Mouse (Mus musculus) induced T-regulatory cell, adult 2 months (primary cell): ENCODE measurements around the gene Fbxo21.

Source experiments
- DNase-seq: peaks from one replicate; pipeline ENCODE4 v3.0.0-alpha.2; 2012; ENCODE audit warnings: low read depth

Fbxo21 gene

DNA sequence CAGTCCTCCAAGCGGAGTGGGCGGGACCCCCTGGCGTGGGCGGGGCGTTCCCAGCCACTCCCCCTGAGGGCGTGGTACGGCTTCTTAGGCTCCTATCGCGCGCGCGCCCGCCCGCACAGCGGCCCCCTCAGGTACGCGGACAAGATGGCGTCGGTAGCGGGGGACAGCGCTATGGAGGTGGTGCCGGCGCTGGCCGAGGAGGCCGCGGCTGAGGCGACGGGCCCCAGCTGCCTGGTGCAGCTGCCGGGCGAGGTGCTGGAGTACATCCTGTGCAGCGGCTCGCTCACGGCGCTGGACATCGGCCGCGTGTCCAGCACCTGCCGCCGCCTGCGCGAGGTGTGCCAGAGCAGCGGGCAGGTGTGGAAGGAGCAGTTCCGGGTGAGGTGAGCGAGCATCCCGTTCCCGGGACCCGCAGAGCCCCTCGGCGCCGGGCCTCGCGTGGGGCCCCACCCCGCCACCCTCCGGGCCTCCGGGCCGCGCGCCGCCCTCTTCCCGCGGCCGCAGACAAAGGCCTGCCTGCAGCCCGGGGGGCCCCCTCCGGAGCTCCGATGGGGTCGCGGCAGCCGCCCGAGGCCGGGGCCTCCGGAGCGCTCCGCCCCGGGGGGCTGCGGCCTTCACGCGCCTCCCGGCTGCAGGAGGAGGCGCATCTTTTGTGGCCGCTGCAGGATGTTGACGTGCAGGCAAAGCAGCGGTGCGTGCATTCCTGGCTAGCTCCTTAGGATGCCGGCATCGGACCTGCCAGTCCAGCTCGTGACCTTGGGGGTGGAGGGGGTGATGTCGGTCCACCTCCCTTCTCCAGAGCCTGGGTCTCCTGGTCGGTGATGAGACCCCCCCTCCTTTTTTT is at the start of gene Fbxo21:
Gene Fbxo21 (plus strand): TSS at position 74 of the 844 bp plus-strand sequence.
- peak; percentile 91 for DNase-seq

DNA sequence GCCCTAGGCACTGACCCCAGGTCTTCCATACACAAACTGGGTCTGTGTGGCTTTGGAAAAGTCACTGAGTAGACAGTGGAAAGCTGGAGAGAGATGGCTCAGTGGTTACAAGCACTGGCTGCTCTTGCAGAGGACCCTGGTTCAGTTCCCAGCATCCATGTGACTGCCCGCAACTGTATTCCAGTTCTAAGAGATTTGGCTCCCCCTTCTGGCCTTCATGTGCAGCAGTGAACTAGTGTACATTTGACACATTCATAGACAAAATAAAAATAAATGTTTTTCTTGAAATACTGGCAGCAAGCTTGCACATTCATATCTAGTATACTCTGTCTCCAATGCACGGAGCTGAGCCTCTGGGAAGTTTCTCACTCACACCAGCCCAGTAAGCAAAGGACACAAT is 48.0 kb upstream of the Fbxo21 start:
- DNase-seq = no peak

DNA sequence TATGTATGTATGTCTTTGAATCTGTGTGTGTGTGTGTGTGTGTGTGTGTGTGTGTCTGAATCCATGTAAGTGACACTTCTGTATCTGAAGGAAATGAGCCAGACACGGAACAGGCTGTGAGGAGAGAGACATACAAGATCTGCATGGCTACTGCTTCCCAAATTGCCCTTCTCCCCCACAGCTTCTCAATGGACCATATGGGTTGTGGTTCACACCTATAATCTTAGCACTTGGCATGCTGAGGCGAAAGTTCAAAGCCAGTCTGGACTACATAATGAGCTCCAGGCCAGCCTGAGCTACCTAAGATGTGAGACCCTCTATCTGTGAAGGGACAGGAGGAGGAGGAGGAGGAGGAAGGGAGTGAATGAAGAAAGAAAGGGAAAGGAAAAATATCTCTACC is 44.3 kb upstream of the Fbxo21 start:
- no peak for DNase-seq

DNA sequence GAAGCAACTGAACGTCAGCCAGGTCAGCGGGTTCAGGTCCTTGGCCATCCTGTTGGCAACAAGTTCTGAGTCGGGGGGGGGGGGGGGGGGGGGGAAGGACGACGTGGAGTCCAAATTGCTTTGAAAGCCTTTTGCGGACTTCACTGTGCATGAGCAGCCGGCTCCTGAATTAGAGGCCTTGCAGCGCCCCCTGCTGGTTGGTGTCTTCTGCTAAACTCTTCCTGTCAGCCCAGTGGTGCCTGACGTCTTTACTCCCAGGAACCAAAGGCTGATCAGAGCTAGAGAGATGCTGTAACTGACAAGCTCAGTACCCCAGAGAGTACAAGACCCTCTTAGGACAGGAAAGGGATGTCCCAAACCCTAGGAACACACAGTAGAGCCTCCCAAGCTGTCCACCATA is 43.7 kb upstream of the Fbxo21 start:
- peak; percentile 90 for DNase-seq

DNA sequence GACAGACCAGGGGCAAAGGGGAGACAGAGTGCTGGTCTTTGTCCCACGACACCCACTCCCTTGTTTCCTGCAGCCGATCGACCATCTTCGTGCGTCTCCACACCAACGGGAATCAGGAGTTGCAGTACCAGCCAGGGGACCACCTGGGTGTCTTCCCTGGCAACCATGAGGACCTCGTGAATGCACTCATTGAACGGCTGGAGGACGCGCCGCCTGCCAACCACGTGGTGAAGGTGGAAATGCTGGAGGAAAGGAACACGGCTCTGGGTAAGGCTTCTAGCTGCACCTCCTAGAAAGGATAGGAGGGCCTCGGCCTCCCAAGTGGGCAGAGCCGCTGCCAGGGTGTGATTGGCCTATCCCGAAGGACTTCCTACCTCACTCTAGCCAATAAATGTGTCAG is 40.2 kb upstream of the Fbxo21 start:
- no peak for DNase-seq

DNA sequence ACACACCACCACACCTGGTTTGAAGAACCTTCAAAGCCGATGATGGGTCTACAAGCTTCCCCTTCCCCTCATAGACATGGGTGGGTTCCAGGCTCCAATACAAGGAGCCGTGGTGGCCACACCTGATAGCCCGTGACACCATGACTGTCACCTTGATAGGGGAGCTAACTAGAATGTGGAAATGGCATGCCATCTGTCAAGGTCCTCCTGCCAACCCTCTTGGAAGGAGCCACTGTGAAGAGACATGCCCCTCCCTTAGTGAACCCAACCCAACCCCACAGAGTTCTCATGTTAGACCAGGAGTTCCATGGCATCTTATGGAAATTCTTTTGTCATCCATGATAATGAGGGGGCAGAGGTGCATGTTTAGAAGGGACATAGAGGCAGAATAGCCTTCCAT is 39.3 kb upstream of the Fbxo21 start:
- DNase-seq = no peak

DNA sequence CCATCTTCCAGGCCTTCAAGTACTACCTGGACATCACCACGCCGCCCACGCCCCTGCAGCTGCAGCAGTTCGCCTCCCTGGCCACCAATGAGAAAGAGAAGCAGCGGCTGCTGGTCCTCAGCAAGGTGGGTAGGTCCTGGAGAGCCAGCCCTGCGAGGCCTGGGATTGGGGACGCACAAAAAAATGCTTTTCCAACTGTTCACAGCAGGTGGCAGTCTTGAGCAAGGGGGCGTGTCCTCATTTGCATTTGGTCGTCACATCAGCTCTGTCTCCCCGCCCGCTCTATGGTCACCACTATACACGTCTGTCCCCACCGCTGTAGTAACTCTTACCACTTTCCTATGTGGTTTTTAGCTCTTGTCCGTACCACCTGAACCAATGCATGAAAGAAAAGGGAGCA is 38.3 kb upstream of the Fbxo21 start:
- peak; percentile 94 for DNase-seq

DNA sequence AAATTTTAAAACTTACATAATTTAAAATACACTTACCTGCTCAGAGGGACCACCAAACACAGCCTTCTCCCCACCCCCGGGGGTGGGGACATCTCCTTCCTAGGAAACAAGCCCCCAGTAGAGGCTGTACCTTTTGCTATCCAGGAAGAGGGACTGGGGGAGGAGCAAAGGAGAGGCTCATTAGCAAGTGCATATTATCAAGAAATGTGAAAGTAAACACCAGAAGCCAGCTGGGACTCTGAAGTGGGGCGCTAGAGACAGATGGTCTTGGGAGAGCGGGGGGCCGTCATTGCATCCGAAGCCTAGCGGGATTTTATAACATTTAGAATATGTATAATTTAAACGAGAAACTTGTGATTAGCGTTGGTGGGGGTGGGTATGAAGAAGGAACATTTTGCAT is 37.1 kb upstream of the Fbxo21 start:
- no peak for DNase-seq

DNA sequence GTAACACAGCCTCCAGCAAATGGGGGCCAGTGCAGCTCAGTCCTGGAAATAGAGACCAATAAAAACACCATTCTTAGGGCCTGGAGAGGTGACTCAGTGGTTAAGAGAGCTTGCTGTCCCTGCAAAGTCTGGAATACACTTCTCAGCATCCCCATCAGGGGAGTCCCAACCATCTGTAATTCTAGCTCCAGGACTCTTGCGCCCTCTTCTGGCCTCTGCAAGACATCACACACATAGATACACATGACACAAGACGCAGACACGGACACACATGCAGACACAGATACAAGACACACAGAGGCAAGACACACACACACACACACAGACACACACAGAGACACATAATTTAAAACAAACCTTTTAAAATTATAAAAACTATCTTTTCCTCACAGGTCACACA is 35.0 kb upstream of the Fbxo21 start:
- DNase-seq = peak; percentile 44

DNA sequence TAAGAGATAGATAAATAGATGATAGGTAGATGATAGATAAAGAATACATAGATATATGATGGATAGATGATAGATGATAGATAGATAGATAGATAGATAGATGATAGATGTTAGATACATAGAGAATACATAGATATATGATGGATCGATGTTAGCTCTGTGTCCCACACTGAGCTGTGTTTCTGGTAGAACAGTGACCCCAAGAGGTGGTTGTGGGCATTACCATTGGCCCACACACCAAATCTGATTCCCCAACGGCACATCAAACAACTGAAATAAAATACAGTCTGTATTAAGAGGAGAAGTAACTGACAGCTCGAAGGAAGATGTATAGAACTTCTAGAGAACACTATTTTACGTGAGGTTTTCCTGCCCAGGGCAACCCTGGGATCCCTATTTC is 29.9 kb upstream of the Fbxo21 start:
- peak; percentile 71 for DNase-seq

DNA sequence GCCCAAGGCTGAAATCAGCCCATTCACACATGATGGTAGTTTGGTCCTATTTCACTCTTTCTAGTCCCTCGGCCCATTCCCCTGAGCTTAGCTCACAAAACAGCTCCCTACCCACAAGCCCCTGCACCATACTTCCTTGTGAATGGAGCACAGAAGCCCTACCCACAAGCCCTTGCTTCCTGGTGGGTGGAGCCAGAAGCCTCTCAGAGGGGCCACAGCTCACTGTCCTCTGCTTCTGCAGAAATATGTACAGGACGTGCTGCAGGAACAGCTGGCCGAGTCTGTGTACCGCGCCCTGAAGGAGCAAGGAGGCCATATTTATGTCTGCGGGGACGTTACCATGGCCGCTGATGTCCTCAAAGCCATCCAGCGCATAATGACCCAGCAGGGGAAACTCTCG is 27.1 kb upstream of the Fbxo21 start:
- no peak for DNase-seq

DNA sequence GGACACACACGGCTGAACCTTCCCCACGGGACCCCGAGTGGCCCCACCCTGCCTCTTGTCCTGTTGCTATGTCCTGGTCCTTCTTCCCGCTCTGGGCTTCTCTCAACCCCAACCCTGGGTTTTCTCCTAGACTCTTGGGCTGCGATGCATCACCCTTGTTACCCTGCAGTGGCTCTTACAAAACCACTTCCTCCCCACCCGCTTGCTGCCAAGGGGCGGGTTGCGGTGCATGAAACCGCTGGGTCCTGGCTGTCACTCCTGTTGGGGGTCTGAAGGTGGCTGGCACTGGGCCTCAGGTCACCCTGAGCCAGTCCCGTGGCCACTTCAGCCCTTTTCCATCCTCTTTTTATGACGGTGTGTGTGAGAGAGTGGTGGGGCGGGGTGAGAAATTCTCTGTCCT is 22.6 kb upstream of the Fbxo21 start:
- DNase-seq = peak; percentile 47

DNA sequence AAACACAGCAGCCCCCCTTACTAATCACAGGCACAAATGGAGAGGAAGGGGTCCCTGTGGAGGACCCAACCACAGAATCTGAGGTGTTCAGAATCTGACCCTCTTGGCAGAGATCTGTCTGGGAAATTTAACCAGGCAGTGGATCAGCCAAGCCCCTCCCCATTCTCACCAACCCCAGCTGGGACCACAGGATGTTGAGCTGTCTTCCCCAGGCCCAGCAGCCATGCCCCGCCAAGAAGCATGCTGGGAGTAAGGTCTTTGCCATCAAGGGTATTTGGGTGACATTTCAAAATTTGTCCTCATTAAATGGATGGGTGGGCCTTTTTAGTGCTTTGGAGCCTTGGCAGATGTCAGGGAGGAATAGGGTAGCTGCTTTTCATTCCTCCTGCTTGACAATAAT is 22.1 kb upstream of the Fbxo21 start:
- DNase-seq = no peak

DNA sequence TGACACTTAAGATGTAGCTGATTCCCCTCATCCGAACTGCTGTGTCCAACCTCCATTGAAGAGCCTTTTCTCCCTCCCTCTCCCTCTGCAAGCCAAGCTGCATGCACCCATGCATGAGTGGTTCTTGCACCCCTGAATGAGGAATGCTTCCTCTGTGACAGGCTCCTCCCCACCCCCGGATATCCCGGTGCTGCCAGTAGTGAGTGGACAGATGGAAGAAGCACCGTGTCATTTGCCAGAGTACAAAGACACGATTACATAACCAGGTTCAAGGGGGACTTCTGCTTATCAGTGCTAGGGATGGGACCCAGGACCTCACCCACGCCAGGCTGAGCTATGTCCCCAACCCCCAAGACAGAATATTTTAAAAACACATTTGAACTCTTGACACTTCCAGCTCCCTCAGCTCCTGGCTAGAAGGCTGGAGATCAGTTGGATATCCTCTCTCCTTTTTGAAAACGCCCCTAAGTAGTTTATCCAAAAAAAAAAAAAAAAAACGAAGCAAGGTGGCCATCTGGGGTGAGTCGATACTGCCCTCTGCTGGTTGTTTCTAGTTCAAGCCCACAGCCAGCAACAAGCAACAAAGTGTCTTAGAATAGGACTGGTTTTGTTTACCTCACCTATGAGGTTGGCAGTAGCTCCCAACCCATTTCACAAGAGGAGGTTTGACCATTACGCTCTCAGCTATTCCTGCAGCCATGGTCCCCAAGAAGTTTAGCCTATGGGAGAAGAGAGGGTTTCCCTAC is 20.7 kb upstream of the Fbxo21 start:
- DNase-seq = peak; percentile 80

DNA sequence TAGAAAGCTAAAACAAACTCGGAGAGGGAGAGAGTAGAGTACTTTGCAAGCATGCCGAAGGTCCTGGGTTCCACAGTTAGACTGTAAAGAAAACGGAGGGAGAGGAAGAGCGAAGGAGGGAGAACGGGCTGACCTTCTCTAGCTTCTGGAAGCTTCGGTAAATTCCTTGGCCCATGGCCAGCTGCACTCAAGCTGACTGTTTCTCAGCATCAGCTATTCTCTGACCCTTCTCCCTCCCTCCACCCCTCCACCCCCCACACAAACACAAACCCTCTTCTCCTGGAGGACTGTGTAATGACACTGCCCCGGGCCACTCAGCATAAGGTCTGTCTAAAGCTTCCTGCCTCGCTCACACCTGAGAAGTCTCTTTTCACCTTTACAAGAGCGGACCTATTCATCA is 11.8 kb upstream of the Fbxo21 start:
- no peak for DNase-seq

DNA sequence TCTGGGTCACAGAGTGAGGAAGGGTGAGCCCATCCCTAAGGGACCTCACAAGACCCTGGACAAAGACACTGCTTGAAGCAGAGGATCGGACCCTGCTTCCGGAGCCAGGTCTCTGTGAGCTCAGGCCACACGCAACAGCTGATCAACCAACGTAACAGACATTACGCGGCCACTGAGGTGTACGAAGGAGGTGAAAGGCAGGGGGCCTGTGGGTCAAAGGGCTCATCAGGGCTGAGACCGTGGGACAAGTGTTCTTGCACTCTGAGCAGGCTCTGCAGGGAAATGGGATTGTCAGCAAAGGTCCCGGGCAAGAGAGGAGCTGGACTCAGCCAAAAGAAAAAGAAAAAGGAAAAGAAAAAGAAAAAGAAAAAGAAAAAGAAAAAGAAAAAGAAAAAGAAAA is 9.6 kb upstream of the Fbxo21 start:
- DNase-seq = no peak

DNA sequence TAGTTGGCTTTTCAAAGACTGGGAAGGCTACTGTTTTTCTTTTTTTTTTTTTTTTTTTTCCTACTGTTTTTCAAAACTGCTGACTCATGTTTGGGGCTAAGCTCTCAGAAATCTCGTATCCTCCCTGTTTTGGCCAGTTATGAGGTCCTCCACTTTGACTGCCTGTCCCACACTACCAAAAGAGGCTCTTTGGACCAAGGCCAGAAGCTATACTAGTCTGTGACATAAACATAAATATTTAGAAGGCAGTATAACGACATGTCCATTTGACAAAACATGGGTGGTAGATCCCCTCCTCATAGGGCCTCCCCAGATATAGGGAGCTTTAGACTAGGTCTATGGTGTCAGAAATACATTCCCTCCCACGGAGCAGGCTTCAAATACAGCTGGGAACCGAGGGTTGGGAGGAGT is 8.9 kb upstream of the Fbxo21 start:
- no peak for DNase-seq

DNA sequence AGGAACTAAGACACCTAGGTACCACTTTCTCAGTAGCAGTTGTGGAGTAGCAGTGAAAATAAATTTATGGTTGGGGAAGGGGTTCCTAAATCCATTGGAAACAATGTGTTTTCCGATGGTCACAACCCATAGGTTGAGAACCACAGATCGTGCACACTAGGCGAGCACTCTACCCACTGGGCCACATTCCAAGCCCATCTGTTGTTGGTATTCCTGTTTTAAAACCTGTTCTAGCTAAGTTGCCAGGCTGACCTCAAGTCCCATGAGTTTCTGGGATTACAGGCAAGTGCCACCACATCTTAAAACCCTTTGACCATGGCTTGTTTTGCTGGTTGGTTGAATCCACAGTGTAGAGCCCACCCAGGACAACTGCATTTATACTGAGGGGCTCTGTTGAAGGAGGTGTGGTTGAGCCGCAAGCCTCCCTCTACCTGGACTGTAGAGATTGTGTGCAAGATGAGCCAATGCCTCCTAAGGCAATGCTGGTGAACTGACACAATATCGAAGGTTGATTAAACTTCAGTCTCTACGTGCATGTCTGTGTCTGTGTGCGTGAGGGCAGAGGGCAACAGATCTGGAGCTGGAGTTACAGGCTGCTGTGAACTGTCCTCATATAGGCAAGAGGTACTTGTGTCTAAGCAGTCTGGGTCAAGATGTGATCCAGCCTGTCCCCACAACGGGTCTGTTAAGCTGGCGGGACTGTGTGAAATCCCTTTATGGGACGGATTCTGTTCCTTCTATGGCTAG is 6.7 kb upstream of the Fbxo21 start:
- no peak for DNase-seq

DNA sequence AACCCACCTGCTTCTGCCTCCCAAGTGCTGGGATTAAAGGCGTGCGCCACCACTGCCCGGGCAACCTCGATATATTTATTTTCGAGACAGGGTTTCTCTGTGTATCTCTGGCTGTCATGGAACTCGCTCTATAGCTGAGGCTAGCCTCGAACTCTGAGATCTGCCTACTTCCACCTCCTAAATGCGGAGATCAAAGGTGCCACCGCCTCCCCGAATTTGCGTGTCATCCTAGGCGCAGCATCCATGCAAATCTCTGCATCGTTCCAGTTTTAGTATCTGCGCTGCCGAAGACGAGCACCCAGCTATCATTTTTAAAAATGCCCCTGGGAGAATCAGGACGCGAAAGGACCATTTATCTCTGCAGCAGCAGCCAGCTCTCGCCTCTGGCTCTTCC is 270 bp upstream of the Fbxo21 start:
- no peak for DNase-seq

DNA sequence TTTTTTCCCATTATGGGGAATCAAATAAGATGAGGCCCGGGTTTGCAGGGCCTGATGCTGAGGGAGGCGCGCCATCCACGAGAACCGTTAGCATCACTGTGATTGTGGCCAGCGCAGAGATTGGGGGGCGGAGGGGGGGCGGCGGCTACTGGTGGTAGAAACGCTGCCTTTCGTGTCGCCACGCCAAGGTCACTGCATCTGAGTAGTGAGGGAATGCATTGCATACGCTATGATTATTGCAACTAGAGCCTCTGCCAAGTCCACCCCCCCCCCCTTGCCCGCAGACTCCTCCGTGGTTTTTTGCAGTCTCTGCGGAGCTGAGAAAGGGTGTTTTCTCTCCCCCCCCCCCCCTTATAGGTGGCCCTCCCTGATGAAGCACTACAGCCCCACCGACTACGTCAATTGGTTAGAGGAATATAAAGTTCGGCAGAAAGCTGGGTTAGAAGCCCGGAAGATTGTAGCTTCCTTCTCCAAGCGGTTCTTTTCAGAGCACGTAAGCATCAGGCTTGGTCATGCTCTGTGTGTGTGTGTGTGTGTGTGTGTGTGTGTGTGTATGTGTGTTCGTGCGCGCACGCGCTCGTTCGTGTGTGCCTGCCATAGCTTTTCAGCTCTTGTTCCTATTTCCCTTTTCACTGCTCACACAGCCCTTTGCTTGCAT is 1.1 kb downstream of the Fbxo21 start:
- DNase-seq = peak; percentile 61

DNA sequence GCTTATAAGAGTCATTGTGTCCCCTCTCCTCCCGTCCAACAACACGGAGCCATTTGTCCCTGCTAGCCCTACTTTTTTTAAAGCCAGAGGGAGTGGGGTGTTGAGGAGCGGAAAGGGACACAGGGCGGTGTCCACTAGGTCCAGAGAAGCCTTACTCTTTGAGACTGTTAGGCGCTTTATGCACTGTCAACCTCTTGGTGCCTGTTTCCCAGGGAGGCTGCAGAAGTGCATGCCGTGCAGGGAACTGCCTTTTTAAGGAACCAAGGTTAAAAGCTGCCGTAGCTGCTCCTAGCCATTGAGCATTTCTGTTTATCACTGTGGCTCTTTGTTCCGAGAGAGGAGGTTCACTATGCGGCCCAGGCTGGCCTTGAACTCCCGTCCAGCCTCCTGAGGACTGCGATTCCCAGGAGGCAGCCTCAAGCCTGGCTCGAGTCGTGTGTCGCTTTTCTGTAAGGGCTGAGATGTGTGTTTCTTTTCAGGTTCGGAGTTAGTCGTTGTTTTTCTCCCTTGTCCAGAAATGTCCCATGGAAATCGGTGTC is 1.7 kb downstream of the Fbxo21 start:
- DNase-seq = no peak

DNA sequence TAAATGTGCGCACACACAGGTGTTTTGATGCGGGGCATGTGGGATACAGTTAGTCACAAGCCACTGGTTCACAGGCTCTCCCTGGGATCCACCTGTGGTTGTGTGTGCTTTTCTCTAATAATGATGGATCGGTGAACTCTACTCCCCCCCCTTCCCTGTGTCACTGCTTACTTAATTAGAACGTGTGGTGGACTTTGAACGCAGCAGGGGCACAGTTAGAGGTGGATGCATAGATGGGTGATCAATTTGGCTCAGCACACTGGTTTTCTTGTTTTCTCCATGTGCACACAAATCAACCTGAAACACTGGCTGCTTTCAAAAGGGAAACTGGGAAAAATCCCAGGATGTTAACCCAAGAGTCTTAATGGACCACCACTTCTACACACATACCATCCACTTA is 2.6 kb downstream of the Fbxo21 start:
- DNase-seq = no peak
